Mouse (Mus musculus) lung, postnatal 14 days (tissue): ENCODE measurements around the gene Cylc1.

Experiments used
- DNase-seq: peaks from one replicate; pipeline ENCODE4 v3.0.0; 2021

Cylc1 gene

GRCm38 (mm10) chrX:111110118-111110517, at the start of gene Cylc1:
TSS of gene Cylc1 (plus strand) at chrX:111110418.
- no peak for DNase-seq

- DNase-seq = no peak
Observed at GRCm38 (mm10) chrX:111078680-111079079, 31.5 kb upstream of the Cylc1 start.

GRCm38 (mm10) chrX:111168040-111168439, 57.8 kb downstream of the Cylc1 start, which contains the start of gene Gm10112:
TSS of gene Gm10112 (plus strand) at chrX:111168340.
- no peak for DNase-seq
